Mouse (Mus musculus): ENCODE results near the gene Fndc3b.

Fndc3b gene

DNA sequence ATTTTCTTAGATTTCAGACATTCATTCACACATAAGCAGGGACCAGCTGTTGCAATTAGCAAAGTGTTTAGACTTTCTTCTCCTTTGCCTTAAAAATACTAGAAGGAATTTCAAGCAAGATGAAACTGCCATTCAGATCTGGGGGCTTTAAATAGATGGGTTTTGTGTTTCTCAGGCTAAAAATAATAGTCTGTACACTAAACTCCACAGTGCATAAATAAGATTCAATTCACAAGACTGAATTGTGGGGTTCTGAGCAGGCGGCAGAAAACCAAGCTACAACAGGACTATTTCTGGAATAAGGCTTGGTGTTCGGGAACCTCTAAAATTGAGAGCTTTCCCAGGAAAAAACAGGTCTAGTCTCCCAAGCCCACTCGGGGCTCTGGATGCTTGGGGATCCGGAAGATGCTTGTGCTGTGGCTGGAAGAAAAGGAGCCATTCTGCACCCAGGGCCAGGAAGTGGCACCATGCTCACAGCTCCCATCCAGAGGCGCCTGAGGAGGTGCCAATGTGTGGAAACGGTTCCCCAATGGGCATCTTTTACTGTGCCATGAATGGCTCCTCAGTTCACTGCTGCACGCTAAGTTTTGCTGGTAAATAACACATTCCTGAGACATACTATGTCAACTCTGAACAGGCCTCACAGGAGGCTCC lies 117.5 kb downstream of the Fndc3b start:
- no peak for DNase-seq (ENCODE audit: low read depth, low spot score)

- DNase-seq (ENCODE audit: low read depth, low spot score): no peak
These were observed 118.2 kb downstream of the Fndc3b start for GRCm38 (mm10) chr3:27592728-27593484.

GRCm38 (mm10) chr3:27590823-27591222 lies 120.3 kb downstream of the Fndc3b start:
- DNase-seq (ENCODE audit: low read depth, low spot score): no peak

- no peak for DNase-seq (ENCODE audit: low read depth, low spot score)
These were observed 121.8 kb downstream of the Fndc3b start for GRCm38 (mm10) chr3:27589305-27589704.

DNA sequence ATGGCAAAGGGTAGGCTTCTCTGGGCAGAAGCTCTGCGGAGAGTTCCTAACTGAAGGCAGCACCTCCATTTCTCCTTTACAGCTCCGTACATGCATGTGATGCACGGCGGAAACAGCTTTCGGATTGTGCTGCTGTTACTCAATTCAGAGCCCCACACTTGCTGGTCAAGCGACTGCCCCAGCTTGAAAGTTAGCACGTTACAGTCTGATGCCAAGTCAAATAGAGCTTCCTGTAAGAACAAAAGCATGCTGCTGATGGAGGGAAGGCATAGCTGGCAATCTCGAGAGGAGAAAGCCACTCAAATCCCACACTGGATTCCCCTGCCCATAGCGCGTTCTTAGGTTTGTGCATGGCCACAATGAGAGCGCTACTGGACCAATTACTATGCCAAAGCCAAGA lies 122.5 kb downstream of the Fndc3b start:
- DNase-seq (ENCODE audit: low read depth, low spot score): no peak

- DNase-seq (ENCODE audit: low read depth, low spot score): no peak
These were observed 126.2 kb downstream of the Fndc3b start for GRCm38 (mm10) chr3:27584607-27585605.

GRCm38 (mm10) chr3:27581931-27582840 lies 128.9 kb downstream of the Fndc3b start:
- no peak for DNase-seq (ENCODE audit: low read depth, low spot score)

DNA sequence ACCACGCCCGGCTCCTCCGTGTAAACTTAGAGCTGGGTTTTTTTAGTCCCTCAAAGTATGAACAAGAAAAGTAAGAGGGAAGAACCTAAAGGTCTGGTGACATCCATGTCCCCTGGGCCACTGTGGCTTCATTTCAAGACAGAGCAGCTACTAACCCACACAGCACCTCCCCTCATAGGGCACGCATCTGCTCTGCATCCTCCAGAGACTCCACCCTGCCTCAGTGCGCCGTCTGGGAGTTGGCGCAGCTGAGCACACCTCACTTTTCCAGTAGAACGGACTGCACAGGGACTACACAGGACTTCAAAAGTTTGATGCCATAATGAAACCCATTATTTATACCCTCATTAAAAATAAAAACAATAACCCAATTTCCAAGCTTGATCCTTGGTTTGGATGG lies 130.2 kb downstream of the Fndc3b start:
- DNase-seq (ENCODE audit: low read depth, low spot score): no peak

- no peak for DNase-seq (ENCODE audit: low read depth, low spot score)
These were observed 131.1 kb downstream of the Fndc3b start for GRCm38 (mm10) chr3:27579894-27580613.

DNA sequence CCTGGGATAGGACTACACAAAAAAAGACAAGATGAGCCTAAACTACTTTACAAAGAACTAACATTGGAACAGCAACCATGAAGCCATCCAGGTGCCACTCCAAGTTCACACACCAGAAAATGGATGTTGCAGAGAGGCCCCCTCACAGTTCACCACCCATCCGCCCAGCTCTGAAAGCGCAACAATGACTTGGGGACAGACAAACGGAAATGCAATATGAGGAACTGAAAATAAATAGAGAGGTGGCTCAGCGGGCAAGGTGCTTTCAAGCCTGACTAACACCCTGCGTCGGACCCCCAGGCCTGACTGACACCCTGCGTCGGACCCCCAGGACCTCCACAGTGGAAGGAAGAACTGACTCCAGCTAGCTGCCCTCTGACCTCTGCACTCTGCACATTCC lies 131.9 kb downstream of the Fndc3b start:
- DNase-seq (ENCODE audit: low read depth, low spot score): no peak

- no peak for DNase-seq (ENCODE audit: low read depth, low spot score)
These were observed 133.6 kb downstream of the Fndc3b start for GRCm38 (mm10) chr3:27577349-27578025.

GRCm38 (mm10) chr3:27574241-27574640 lies 136.9 kb downstream of the Fndc3b start:
- DNase-seq (ENCODE audit: low read depth, low spot score): no peak

DNA sequence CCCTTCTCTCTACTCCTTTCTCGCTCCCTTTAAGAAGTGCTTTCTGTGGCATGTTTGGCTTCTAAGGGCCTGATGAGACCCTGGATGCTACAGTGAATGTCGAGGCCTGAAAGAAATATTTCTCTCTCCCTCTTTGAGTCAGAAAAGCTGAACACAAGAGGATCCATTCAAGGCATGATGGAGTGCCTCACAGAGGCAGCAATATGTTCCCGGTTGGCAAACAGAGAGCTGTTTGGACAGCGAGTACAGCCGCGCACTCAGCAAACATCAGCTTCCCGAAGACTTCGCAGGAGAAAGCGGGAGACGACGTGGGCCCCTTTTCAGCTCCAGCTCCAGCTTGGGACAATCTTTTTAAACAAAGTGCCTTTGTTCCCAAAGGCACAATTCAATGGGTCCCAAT lies 137.6 kb downstream of the Fndc3b start:
- DNase-seq (ENCODE audit: low read depth, low spot score): no peak

- no peak for DNase-seq (ENCODE audit: low read depth, low spot score)
These were observed 138.8 kb downstream of the Fndc3b start for GRCm38 (mm10) chr3:27572305-27572704.

- no peak for DNase-seq (ENCODE audit: low read depth, low spot score)
These were observed 145.8 kb downstream of the Fndc3b start for GRCm38 (mm10) chr3:27565314-27565713.

DNA sequence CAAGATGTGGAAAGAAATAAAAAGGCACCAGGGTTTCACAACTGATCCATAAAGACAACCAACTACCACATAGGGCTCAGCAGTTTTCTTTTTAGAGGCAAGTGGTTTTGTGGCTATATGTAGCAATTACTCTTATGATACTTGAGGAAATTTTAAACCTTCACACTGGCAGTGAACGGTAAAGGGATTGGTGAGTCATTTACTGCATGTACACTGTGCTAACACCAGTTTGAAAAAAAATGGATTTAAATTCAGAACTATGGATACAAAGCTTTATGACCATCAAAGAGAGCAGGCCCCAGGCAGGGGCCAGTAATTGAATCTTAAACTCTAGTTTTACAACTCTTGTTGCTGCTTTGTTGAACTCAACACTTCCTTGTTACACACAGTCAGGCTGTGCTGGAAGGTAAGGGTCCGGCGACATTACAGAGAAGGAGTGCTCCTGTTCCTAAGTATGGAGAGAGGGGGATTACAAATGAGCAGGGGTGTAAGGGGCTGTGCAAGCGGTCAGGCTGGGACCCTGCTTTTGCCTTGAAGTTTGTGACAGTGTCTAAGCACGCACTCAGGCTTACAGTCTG lies 148.0 kb downstream of the Fndc3b start:
- DNase-seq (ENCODE audit: low read depth, low spot score): no peak

GRCm38 (mm10) chr3:27562476-27562875 lies 148.6 kb downstream of the Fndc3b start:
- no peak for DNase-seq (ENCODE audit: low read depth, low spot score)

DNA sequence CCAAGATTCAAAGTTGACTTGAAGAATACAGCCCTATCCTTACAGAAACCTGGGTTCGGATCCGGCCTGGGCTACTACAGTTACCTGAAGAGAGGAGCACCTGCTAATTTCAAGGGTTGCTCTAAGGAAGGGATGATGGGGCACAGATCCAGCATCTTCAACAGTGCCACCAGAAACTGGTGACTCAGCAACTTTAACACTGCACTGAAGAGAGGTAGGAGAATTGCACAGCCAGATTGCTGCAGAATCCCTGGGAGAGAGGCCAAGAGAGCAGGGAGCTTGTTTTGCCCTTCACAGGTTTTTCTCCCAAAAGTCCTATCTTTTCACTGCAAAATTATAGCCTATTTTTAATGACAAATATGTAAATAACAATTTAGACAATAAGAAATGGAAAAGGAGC lies 149.2 kb downstream of the Fndc3b start:
- DNase-seq (ENCODE audit: low read depth, low spot score): no peak

DNA sequence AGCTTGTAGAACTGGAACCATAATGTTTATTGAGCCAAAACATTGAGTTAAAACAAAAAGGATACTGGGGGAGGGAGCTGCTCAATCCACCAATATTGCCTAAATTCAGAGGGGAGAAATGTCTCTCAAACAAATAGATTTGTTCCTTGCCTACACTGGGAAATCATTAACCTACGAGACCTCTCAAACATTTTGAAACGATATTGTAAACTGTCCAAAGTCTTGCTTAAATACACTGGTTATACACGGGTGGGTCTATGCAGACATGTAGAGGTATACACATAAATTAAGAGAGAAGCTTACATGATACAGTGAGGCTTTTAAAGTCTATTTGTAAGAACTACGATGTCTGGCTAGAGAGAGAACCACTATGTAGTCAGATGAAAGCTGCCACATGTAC lies 151.8 kb downstream of the Fndc3b start:
- DNase-seq (ENCODE audit: low read depth, low spot score): no peak

Measured in CD4-positive helper T cell, adult 2 months (primary cell).